Mouse (Mus musculus): ENCODE measurements around the gene Gm16253.

Gm16253 gene

DNA sequence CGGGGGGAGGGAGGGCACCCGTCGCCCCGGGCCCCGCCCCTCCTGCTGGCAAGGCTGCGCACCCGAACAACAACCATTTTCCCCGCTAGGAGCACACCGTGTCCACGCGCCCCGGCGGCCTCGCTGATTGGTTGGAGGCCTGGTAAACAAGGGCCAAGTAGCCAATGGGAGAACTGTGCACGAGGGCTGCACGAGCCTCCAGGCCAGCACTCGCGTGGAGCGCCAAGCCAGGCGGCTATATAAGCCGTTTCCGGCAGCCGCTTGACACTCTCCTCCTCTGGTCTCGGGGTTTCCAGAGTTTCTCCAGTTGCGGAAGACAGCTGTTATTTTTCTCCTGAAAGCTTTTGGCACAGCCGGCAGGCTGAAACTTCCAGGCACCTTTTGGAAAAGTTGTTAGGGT lies 19.1 kb upstream of the Gm16253 start, which contains the start of gene Txnip:
Gene Txnip, plus strand, starts transcription at position 264 of the 400 bp plus-strand sequence.
- DNase-seq (ENCODE audit: low read depth): peak; percentile 99

DNA sequence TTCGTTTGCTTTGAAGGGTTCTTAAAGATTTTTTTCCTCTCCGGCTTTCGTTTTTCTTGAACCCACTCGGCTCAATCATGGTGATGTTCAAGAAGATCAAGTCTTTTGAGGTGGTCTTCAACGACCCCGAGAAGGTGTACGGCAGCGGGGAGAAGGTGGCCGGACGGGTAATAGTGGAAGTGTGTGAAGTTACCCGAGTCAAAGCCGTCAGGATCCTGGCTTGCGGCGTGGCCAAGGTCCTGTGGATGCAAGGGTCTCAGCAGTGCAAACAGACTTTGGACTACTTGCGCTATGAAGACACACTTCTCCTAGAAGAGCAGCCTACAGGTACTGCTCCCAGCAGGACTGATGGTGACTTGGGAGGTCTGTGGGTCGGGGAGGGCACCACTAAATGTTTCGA lies 18.6 kb upstream of the Gm16253 start:
- DNase-seq (ENCODE audit: low read depth): no peak

DNA sequence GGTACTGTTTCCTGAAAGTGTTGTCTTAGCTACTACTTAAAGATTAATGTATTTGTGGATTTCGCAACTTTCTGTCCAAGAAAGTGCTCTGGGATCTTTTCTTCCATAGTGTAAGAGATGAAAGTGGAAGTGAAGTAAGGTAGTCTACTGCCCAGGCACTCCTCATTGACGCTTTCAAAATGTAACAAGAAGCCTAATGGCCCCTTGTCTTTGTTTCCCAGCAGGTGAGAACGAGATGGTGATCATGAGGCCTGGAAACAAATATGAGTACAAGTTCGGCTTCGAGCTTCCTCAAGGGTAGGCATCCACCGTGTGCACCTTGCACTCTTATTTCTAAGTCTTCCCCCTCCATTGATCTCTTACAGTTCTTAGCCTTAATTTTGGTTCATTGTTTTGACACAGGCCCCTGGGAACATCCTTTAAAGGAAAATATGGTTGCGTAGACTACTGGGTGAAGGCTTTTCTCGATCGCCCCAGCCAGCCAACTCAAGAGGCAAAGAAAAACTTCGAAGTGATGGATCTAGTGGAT lies 18.1 kb upstream of the Gm16253 start:
- peak; percentile 59 for DNase-seq (ENCODE audit: low read depth)

- DNase-seq (ENCODE audit: low read depth): peak; percentile 61
These were observed 17.3 kb upstream of the Gm16253 start for GRCm38 (mm10) chr3:96559398-96559910.

GRCm38 (mm10) chr3:96559911-96560850 lies 16.6 kb upstream of the Gm16253 start:
- DNase-seq (ENCODE audit: low read depth): no peak

GRCm38 (mm10) chr3:96560881-96561668 lies 15.7 kb upstream of the Gm16253 start:
- no peak for DNase-seq (ENCODE audit: low read depth)

GRCm38 (mm10) chr3:96561946-96562681 lies 14.7 kb upstream of the Gm16253 start:
- DNase-seq (ENCODE audit: low read depth): peak; percentile 46

DNA sequence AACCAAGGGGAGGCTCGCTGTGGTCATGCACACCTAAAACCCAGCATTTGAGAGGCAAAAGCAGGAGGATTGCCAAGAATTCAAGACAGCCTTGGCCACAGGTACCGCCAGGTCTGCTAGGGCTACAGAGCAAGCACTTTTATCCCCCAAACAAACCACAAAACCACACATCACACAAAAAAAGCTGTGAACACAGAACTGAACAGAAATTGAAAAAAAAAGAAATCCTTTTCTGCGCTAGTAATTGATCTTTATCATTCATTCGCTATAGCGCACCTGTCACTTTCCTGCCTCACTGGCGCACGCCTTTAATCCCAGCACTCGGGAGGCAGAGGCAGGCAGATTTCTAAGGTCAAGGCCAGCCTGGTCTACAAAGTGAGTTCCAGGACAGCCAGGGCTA lies 13.5 kb upstream of the Gm16253 start:
- peak; percentile 51 for DNase-seq (ENCODE audit: low read depth)

GRCm38 (mm10) chr3:96563911-96564632 lies 12.7 kb upstream of the Gm16253 start:
- peak; percentile 55 for DNase-seq (ENCODE audit: low read depth)

DNA sequence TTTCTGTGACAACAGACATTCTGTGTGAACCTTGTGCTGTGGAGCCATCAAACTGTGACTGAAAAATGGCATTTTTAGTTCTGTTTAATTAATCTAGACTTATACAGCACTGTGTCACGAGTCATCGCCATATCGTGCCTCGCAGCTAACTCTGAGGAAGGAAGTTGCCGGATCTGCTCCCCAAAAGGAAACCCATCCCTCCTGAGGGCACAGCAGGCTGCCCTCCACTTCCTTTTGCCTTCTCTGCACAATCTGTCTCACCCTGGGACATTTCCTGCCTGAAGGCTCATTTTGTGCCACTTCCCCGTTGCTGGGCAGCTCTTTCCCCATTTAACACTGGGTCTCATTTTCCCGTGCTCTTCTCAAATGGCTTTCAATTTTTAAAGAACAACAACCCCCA lies 12.2 kb upstream of the Gm16253 start:
- DNase-seq (ENCODE audit: low read depth): peak; percentile 88

DNA sequence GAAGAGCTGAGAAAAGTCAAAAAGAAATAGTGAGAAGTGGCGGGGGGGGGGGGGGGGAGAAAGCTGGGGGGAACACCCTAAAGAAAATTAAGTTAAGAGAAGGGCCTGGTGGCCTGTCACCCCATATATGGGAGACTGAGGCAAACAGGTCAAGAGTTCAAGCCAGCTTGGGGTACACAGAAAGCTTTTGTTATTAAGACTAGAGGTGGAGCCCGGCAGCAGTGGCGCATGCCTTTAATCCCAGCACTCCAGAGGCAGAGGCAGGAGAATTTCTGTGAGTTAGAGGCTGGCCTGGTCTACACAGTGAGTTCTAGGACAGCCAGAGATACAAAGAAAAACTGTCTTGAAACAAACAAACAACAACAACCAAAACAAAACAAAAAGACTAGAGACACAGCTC lies 11.7 kb upstream of the Gm16253 start:
- DNase-seq (ENCODE audit: low read depth): no peak

DNA sequence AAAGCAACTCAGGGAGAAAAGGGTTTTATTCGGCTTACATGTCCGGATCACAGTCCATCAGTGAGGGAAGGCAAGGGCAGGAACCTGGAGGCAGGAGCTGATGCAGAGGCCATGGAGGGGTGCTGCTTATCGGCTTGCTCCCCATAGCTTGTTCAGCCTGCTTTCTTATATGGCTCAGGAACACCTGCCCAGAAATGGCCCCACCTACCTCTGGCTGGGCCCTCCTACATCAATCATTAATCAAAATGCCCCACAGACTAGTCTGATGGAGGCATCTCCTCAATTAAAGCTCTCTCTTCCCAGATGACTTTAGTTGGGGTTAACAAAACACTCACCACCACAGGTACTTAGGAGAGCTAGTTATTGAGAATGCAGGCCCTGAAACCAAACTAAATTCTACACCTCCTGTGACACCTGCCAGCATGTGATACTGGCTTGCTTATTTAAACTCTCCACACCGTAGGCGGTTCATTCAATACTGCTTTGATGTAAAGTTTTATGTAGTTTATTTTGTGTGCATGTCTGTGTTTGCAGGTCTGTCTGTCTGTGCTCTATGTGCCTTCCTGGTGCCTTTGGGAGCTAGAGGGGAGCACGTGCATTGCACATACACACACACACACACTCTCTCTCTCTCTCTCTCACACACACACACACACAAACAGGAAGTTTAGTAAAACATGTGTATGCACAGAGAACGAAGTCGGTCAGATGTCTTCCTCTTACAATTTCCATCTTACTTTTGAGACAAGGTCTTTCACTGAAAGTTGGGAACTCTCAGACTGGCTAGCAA lies 9.9 kb upstream of the Gm16253 start:
- no peak for DNase-seq (ENCODE audit: low read depth)

GRCm38 (mm10) chr3:96568605-96569004 lies 8.2 kb upstream of the Gm16253 start:
- no peak for DNase-seq (ENCODE audit: low read depth)

GRCm38 (mm10) chr3:96569506-96569905 lies 7.3 kb upstream of the Gm16253 start:
- no peak for DNase-seq (ENCODE audit: low read depth)

- no peak for DNase-seq (ENCODE audit: low read depth)
These were observed 6.7 kb upstream of the Gm16253 start for GRCm38 (mm10) chr3:96569966-96570605.

DNA sequence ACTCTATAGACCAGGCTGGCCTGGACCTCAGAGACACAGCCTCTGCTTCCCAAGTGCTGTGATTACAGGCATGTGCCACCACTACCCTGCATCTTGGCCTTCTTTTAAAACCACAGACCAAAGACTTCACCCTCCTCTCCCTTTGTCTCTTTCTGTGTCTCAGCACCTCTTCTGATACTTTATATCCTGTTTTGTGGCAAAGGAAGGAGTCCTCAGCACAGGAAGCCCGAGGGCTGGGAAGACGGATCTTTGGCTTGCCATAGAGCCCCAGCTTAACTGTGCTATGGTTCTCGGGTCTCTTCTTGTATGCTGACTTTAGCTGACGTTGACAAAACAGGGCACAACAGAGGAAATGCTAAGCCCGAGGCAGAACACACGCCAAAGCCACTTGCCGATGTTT lies 6.1 kb upstream of the Gm16253 start:
- no peak for DNase-seq (ENCODE audit: low read depth)

- no peak for DNase-seq (ENCODE audit: low read depth)
These were observed 5.4 kb upstream of the Gm16253 start for GRCm38 (mm10) chr3:96571336-96571735.

GRCm38 (mm10) chr3:96571896-96572698 lies 4.7 kb upstream of the Gm16253 start:
- DNase-seq (ENCODE audit: low read depth): no peak
